Mouse (Mus musculus) kidney, embryonic 14.5 days (tissue): ENCODE measurements around the gene Npy5r. TPM values are rescaled to one million over a fixed set of nuclear protein-coding genes. Genes with fewer than 3 reads are reported as not detected.

Source experiments
- ATAC-seq: fragments of 200-750 bp; cut with Nextera tagmentation; 2 replicates; pipeline ENCODE4 v1.8.0; 2017; ENCODE audit warnings: moderate number of reproducible peaks, mild to moderate bottlenecking, moderate TSS enrichment, moderate library complexity; ENCODE audit not compliant: low FRiP score, low TSS enrichment
- H3K27ac ChIP-seq: fragments of 300-500 bp; sonication (generic); 2 replicates; pipeline ENCODE4 v1.5.1; 2014; ENCODE audit warnings: low read depth, mild to moderate bottlenecking, low read length, moderate library complexity, mixed read lengths
- H3K27me3 ChIP-seq: fragments of 300-500 bp; sonication (generic); 2 replicates; pipeline ENCODE4 v1.6.1; 2014; ENCODE audit warnings: mild to moderate bottlenecking, low read length; ENCODE audit not compliant: control insufficient read depth, insufficient read depth
- H3K36me3 ChIP-seq: fragments of 300-500 bp; sonication (generic); 2 replicates; pipeline ENCODE4 v1.6.1; 2014; ENCODE audit warnings: low read length, mixed read lengths; ENCODE audit not compliant: control insufficient read depth, insufficient read depth
- H3K4me1 ChIP-seq: fragments of 300-500 bp; sonication (generic); 2 replicates; pipeline ENCODE4 v1.6.1; 2014; ENCODE audit warnings: low read length, mixed read lengths; ENCODE audit not compliant: control insufficient read depth, insufficient read depth
- H3K4me2 ChIP-seq: fragments of 300-500 bp; sonication (generic); replicated peaks from 2 replicates; pipeline ENCODE4 v1.6.1; 2014; ENCODE audit warnings: low read depth, mild to moderate bottlenecking, low read length
- H3K4me3 ChIP-seq: fragments of 300-500 bp; sonication (generic); 2 replicates; pipeline ENCODE4 v1.5.1; 2014; ENCODE audit warnings: mild to moderate bottlenecking, low read length
- H3K9ac ChIP-seq: fragments of 300-500 bp; sonication (generic); 2 replicates; pipeline ENCODE4 v1.6.1; 2014; ENCODE audit warnings: low read depth, mild to moderate bottlenecking, low read length, moderate library complexity
- H3K9me3 ChIP-seq: fragments of 300-500 bp; sonication (generic); 2 replicates; pipeline ENCODE4 v1.6.1; 2016; ENCODE audit warnings: low read length; ENCODE audit not compliant: control insufficient read depth
- WGBS: fragments of 180-500 bp; shearing (Covaris S2); extraction: QIAGEN DNeasy Blood & Tissue Kit; methylation state at CpG from one replicate; pipeline ENCODE4 v1.1.7; 2014; 5-methylcytosine and 5-hydroxymethylcytosine counted together
- polyA plus RNA-seq: library from polyadenylated mRNA; unstranded; fragments of >200 nt; fragmentation: Nextera tagmentation; extraction: Ambion mirVana; gene quantifications from 2 replicates; pipeline ENCODE4 v1.2.1, GENCODE M21; 2014

Gene Npy5r
- polyA plus RNA-seq, result 0.12 TPM in 1 of 2 replicates, not detected in the other

GRCm38 (mm10) chr8:66687511-66688329 lies at the start of gene Npy5r:
Gene Npy5r (minus strand): TSS chr8:66688128.
- Histone ChIP-seq H3K36me3 (no peaks in the 10 kb centered on the region), H3K4me1 (no peaks in the 10 kb centered on the region), H3K4me3 (peak within 1 kb of the TSS; percentile 37), H3K27me3 (peaks cover 24% of the 10 kb centered on the region), H3K4me2 (peak within 1 kb of the TSS; percentile 58), H3K9ac (no peak within 1 kb of the TSS), H3K9me3 (no peaks in the 10 kb centered on the region), H3K27ac (no peak within 1 kb of the TSS)
- ATAC-seq, result peak; percentile 84; the same call in 1 of the 2 replicates
- 2% methylated on average over 43 of the region's 43 CpGs for WGBS

GRCm38 (mm10) chr8:66731957-66732356 lies 44.0 kb upstream of the Npy5r start:
- Histone ChIP-seq H3K4me1 (no peaks in the 10 kb centered on the region), H3K9me3 (no peaks in the 10 kb centered on the region), H3K36me3 (no peaks in the 10 kb centered on the region), H3K27me3 (no peaks in the 10 kb centered on the region), H3K4me3 (no peak overlapping the region), H3K4me2 (no peak overlapping the region), H3K27ac (no peak overlapping the region), H3K9ac (no peak overlapping the region)
- ATAC-seq, result no peak
- WGBS, result 62% methylated on average over 5 of the region's 5 CpGs

- WGBS, result 46% methylated on average over 7 of the region's 7 CpGs
- no peak overlapping the region for H3K4me3 ChIP-seq
- no peaks in the 10 kb centered on the region for H3K27me3 ChIP-seq
- H3K27ac ChIP-seq, result no peak overlapping the region
- H3K4me1 ChIP-seq, result no peaks in the 10 kb centered on the region
- no peak overlapping the region for H3K4me2 ChIP-seq
- H3K36me3 ChIP-seq, result no peaks in the 10 kb centered on the region
- H3K9me3 ChIP-seq, result no peaks in the 10 kb centered on the region
- no peak for ATAC-seq
- no peak overlapping the region for H3K9ac ChIP-seq
Measured at GRCm38 (mm10) chr8:66729446-66729845, 41.5 kb upstream of the Npy5r start.

- WGBS, result 90% methylated on average over 2 of the region's 2 CpGs
- no peak overlapping the region for H3K9ac ChIP-seq
- no peak for ATAC-seq
- H3K27ac ChIP-seq, result no peak overlapping the region
- no peaks in the 10 kb centered on the region for H3K27me3 ChIP-seq
- no peaks in the 10 kb centered on the region for H3K36me3 ChIP-seq
- no peaks in the 10 kb centered on the region for H3K4me1 ChIP-seq
- no peak overlapping the region for H3K4me3 ChIP-seq
- H3K9me3 ChIP-seq, result no peaks in the 10 kb centered on the region
- H3K4me2 ChIP-seq, result no peak overlapping the region
Measured at GRCm38 (mm10) chr8:66722835-66723234, 34.9 kb upstream of the Npy5r start.

- H3K9ac ChIP-seq, result no peak overlapping the region
- ATAC-seq, result no peak
- H3K9me3 ChIP-seq, result no peaks in the 10 kb centered on the region
- H3K4me1 ChIP-seq, result no peaks in the 10 kb centered on the region
- H3K36me3 ChIP-seq, result no peaks in the 10 kb centered on the region
- no peaks in the 10 kb centered on the region for H3K27me3 ChIP-seq
- no peak overlapping the region for H3K4me3 ChIP-seq
- no peak overlapping the region for H3K4me2 ChIP-seq
- no peak overlapping the region for H3K27ac ChIP-seq
- 91% methylated on average over 7 of the region's 7 CpGs for WGBS
Measured at GRCm38 (mm10) chr8:66714324-66714975, 26.5 kb upstream of the Npy5r start.

GRCm38 (mm10) chr8:66698782-66699181 lies 10.9 kb upstream of the Npy5r start:
- Histone ChIP-seq H3K27ac (no peak overlapping the region), H3K9me3 (no peaks in the 10 kb centered on the region), H3K36me3 (no peaks in the 10 kb centered on the region), H3K4me2 (no peak overlapping the region), H3K4me3 (no peak overlapping the region), H3K4me1 (no peaks in the 10 kb centered on the region), H3K9ac (no peak overlapping the region), H3K27me3 (peaks cover 15% of the 10 kb centered on the region)
- ATAC-seq, result no peak
- 69% methylated on average over 7 of the region's 7 CpGs for WGBS

GRCm38 (mm10) chr8:66698011-66698410 lies 10.1 kb upstream of the Npy5r start:
- H3K36me3 ChIP-seq, result no peaks in the 10 kb centered on the region
- peak overlapping the region; percentile 38; the same call in 1 of the 2 replicates for H3K4me3 ChIP-seq
- H3K4me1 ChIP-seq, result no peaks in the 10 kb centered on the region
- no peak for ATAC-seq
- no peak overlapping the region for H3K27ac ChIP-seq
- H3K9ac ChIP-seq, result no peak overlapping the region
- H3K27me3 ChIP-seq, result peaks cover 15% of the 10 kb centered on the region
- WGBS, result 6% methylated on average over 7 of the region's 7 CpGs
- no peaks in the 10 kb centered on the region for H3K9me3 ChIP-seq
- H3K4me2 ChIP-seq, result peak overlapping the region; percentile 63

- H3K9me3 ChIP-seq, result no peaks in the 10 kb centered on the region
- peak; percentile 79 for ATAC-seq
- WGBS, result 1% methylated on average over 30 of the region's 30 CpGs
- peak within 1 kb of the TSS; percentile 38 for H3K4me3 ChIP-seq
- H3K9ac ChIP-seq, result peak within 1 kb of the TSS; percentile 28; the same call in 1 of the 2 replicates
- no peaks in the 10 kb centered on the region for H3K36me3 ChIP-seq
- no peak within 1 kb of the TSS for H3K27ac ChIP-seq
- peak within 1 kb of the TSS; percentile 63 for H3K4me2 ChIP-seq
- H3K4me1 ChIP-seq, result no peaks in the 10 kb centered on the region
- peaks cover 15% of the 10 kb centered on the region for H3K27me3 ChIP-seq
Measured at GRCm38 (mm10) chr8:66696970-66697843, 9.3 kb upstream of the Npy5r start, which contains the start of gene Npy1r. Gene Npy1r (plus strand): TSS chr8:66697192.
